Mouse (Mus musculus): ENCODE data around the gene Cadm2. TPM values are rescaled to one million over a fixed set of nuclear protein-coding genes. Genes with fewer than 3 reads are reported as not detected.

The Cadm2 gene
- polyA plus RNA-seq, 1 experiment from 2014 or later, result 4.1 TPM

GRCm38 (mm10) chr16:66851047-66851446 is 769.7 kb downstream of the Cadm2 start:
- Histone ChIP-seq H3K9me3 (no peaks in the 10 kb centered on the region), H3K4me1 (replicated peaks) (no peaks in the 10 kb centered on the region), H3K27ac (no peak overlapping the region), H3K9ac (replicated peaks) (no peak overlapping the region), H3K4me3 (replicated peaks) (no peak overlapping the region), H3K27me3 (no peaks in the 10 kb centered on the region), H3K36me3 (no peaks in the 10 kb centered on the region), H3K4me2 (no peak overlapping the region)
- WGBS, result 78% methylated on average over 3 of the region's 3 CpGs
- no peak for ATAC-seq (ENCODE audit: insufficient number of reproducible peaks, insufficient read depth, low FRiP score, low TSS enrichment, low read depth)

- no peak for ATAC-seq (ENCODE audit: insufficient number of reproducible peaks, insufficient read depth, low FRiP score, low TSS enrichment, low read depth)
Measured at GRCm38 (mm10) chr16:66824866-66825265, 795.8 kb downstream of the Cadm2 start.

GRCm38 (mm10) chr16:66811495-66811894 is 809.2 kb downstream of the Cadm2 start:
- H3K27me3 ChIP-seq, result no peaks in the 10 kb centered on the region
- H3K4me3 ChIP-seq (replicated peaks), result no peak overlapping the region
- H3K27ac ChIP-seq, result no peak overlapping the region
- no peaks in the 10 kb centered on the region for H3K36me3 ChIP-seq
- H3K9ac ChIP-seq (replicated peaks), result no peak overlapping the region
- no peaks in the 10 kb centered on the region for H3K9me3 ChIP-seq
- H3K4me2 ChIP-seq, result no peak overlapping the region
- H3K4me1 ChIP-seq (replicated peaks), result no peaks in the 10 kb centered on the region
- no peak for ATAC-seq (ENCODE audit: insufficient number of reproducible peaks, insufficient read depth, low FRiP score, low TSS enrichment, low read depth)

More at GRCm38 (mm10) chr16:66824866-66825265, 795.8 kb downstream of the Cadm2 start:
- Histone ChIP-seq H3K4me3 (replicated peaks) (no peak overlapping the region), H3K4me1 (replicated peaks) (no peaks in the 10 kb centered on the region), H3K4me2 (no peak overlapping the region), H3K27ac (no peak overlapping the region), H3K27me3 (no peaks in the 10 kb centered on the region), H3K36me3 (no peaks in the 10 kb centered on the region), H3K9ac (replicated peaks) (no peak overlapping the region), H3K9me3 (no peaks in the 10 kb centered on the region)
- 86% methylated on average over 3 of the region's 3 CpGs for WGBS

GRCm38 (mm10) chr16:66798204-66798603 is 822.5 kb downstream of the Cadm2 start:
- no peak overlapping the region for H3K9ac ChIP-seq (replicated peaks)
- 82% methylated on average over 3 of the region's 3 CpGs for WGBS
- no peak for ATAC-seq (ENCODE audit: insufficient number of reproducible peaks, insufficient read depth, low FRiP score, low TSS enrichment, low read depth)

DNA sequence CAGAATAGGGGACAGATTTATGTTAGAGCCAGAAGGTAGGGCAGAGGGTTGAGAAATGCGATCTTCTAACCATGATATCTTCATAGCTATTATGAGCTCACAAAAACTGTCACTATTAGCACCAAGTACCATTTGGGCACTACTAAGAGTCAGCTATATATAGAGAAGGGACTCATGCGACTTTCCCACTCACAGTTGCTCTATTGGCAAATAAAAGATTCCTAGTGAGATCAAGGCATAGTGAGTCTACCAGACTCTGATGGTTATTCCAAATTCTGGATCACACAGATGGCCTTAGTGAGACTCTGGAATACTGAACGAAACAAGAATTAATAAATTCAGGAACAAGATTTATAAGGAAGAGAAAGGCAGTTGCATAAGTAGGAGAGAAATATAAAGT is 827.6 kb downstream of the Cadm2 start:
- Histone ChIP-seq H3K4me2 (no peak overlapping the region), H3K4me1 (replicated peaks) (no peaks in the 10 kb centered on the region), H3K9ac (replicated peaks) (no peak overlapping the region), H3K4me3 (replicated peaks) (no peak overlapping the region), H3K36me3 (no peaks in the 10 kb centered on the region), H3K27ac (no peak overlapping the region), H3K9me3 (no peaks in the 10 kb centered on the region), H3K27me3 (no peaks in the 10 kb centered on the region)
- no peak for ATAC-seq (ENCODE audit: insufficient number of reproducible peaks, insufficient read depth, low FRiP score, low TSS enrichment, low read depth)
- WGBS, result 79% methylated on average over 3 of the region's 3 CpGs

More at GRCm38 (mm10) chr16:66798204-66798603, 822.5 kb downstream of the Cadm2 start:
- Histone ChIP-seq H3K4me2 (no peak overlapping the region), H3K27me3 (no peaks in the 10 kb centered on the region), H3K36me3 (no peaks in the 10 kb centered on the region), H3K9me3 (no peaks in the 10 kb centered on the region), H3K27ac (no peak overlapping the region), H3K4me1 (replicated peaks) (no peaks in the 10 kb centered on the region), H3K4me3 (replicated peaks) (no peak overlapping the region)

DNA sequence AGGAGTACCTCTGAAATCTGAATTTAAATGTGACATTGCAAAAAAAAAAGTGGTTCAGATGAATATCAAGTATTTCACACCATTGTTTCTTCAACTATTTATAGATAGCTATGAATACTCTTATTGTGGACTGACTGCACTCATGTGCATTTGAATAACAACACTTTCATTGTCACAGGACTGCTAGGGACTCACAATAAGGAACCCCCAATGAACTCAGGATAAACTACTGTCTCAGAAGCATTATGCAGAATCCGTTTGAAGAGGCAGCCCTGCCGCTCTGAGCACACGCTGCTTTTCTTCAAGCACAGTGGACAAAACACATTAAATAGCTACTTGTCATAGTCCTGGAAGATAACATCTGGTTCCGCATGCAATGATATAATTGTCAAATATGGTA is 848.8 kb downstream of the Cadm2 start:
- no peak overlapping the region for H3K9ac ChIP-seq (replicated peaks)
- H3K27ac ChIP-seq, result no peak overlapping the region
- ATAC-seq (ENCODE audit: insufficient number of reproducible peaks, insufficient read depth, low FRiP score, low TSS enrichment, low read depth), result no peak
- H3K4me2 ChIP-seq, result no peak overlapping the region
- WGBS, result 70% methylated on average over 4 of the region's 4 CpGs
- H3K9me3 ChIP-seq, result no peaks in the 10 kb centered on the region
- H3K27me3 ChIP-seq, result no peaks in the 10 kb centered on the region
- no peaks in the 10 kb centered on the region for H3K36me3 ChIP-seq
- no peak overlapping the region for H3K4me3 ChIP-seq (replicated peaks)
- no peaks in the 10 kb centered on the region for H3K4me1 ChIP-seq (replicated peaks)

GRCm38 (mm10) chr16:66769545-66769944 is 851.2 kb downstream of the Cadm2 start:
- no peak overlapping the region for H3K4me2 ChIP-seq
- H3K27me3 ChIP-seq, result no peaks in the 10 kb centered on the region
- no peak overlapping the region for H3K4me3 ChIP-seq (replicated peaks)
- ATAC-seq (ENCODE audit: insufficient number of reproducible peaks, insufficient read depth, low FRiP score, low TSS enrichment, low read depth), result no peak
- no peaks in the 10 kb centered on the region for H3K36me3 ChIP-seq
- no peaks in the 10 kb centered on the region for H3K4me1 ChIP-seq (replicated peaks)
- H3K9ac ChIP-seq (replicated peaks), result no peak overlapping the region
- H3K9me3 ChIP-seq, result no peaks in the 10 kb centered on the region
- no peak overlapping the region for H3K27ac ChIP-seq
- 94% methylated on average over 4 of the region's 4 CpGs for whole genome bisulfite sequencing

- H3K27ac ChIP-seq, result no peak overlapping the region
- H3K9ac ChIP-seq (replicated peaks), result no peak overlapping the region
- no peaks in the 10 kb centered on the region for H3K4me1 ChIP-seq (replicated peaks)
- WGBS, result 85% methylated on average over 4 of the region's 4 CpGs
- no peaks in the 10 kb centered on the region for H3K27me3 ChIP-seq
- no peaks in the 10 kb centered on the region for H3K9me3 ChIP-seq
- no peak for ATAC-seq (ENCODE audit: insufficient number of reproducible peaks, insufficient read depth, low FRiP score, low TSS enrichment, low read depth)
- no peaks in the 10 kb centered on the region for H3K36me3 ChIP-seq
- no peak overlapping the region for H3K4me3 ChIP-seq (replicated peaks)
- no peak overlapping the region for H3K4me2 ChIP-seq
Measured at GRCm38 (mm10) chr16:66768684-66769389, 851.9 kb downstream of the Cadm2 start.

DNA sequence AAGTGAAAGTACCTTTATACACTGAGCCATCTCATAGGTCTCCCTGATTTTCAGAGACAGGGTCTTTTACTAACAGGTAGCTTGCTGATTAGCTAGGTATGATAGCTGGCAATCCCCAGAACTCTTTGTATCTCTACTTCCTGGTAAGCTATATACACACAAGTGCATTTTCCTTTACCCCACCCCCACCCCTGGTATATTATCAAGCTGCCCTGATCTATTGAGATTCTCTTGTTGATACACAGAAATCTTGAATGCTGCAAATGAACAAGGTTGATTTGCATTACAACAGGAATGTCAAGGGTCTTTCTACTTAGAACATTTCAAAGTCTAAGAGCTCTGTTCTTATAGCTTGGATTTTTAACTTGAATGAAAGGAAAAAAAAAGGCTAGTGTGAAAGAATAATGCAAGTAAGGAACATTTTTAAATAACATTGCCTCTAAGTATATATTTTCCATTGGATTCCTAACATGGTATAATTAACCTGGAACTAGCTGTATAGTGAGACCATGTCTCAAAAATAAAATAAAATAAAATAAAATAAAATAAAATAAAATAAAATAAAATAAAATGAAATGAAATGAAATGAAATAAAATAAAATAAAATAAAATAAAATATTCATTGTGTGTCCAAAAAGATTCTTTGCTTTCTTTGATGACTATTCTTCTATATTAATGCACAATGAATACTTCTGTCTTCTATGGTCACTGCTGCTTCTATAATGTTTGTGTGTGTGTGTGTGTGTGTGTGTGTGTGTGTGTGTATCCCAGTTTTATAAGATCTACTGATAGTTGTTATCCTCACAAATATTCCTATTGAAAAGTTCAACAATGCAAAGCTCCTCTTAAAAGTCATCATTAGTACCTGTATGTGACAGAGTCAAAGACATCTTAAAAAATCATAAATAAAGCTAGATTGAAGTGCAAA is 858.9 kb downstream of the Cadm2 start:
- Histone ChIP-seq H3K9me3 (no peaks in the 10 kb centered on the region), H3K27me3 (no peaks in the 10 kb centered on the region), H3K9ac (replicated peaks) (no peak overlapping the region), H3K27ac (no peak overlapping the region), H3K4me1 (replicated peaks) (no peaks in the 10 kb centered on the region), H3K36me3 (no peaks in the 10 kb centered on the region), H3K4me2 (no peak overlapping the region), H3K4me3 (replicated peaks) (no peak overlapping the region)
- ATAC-seq (ENCODE audit: insufficient number of reproducible peaks, insufficient read depth, low FRiP score, low TSS enrichment, low read depth), result no peak

DNA sequence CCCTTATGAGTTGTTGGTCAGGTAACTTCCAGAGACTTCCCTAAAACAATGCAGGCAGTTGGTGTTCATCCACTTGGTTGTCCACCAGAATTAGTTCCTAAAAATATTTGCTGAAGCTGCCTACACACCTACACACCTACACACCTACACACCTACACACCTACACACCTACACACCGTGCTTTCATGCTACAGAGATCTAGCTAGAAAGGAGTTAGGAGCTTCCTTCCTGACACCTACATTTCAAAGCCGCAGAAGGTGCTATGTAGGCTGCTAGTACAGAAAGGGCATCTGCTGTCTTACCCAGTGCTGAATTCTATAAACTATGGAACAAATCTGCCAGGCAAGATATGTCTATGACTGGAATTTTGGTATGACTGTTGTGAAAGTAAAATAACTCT is 872.2 kb downstream of the Cadm2 start:
- no peaks in the 10 kb centered on the region for H3K4me1 ChIP-seq (replicated peaks)
- H3K27ac ChIP-seq, result no peak overlapping the region
- WGBS, result 86% methylated on average over 2 of the region's 2 CpGs
- ATAC-seq (ENCODE audit: insufficient number of reproducible peaks, insufficient read depth, low FRiP score, low TSS enrichment, low read depth), result no peak
- H3K4me2 ChIP-seq, result no peak overlapping the region
- H3K9me3 ChIP-seq, result no peaks in the 10 kb centered on the region
- no peaks in the 10 kb centered on the region for H3K36me3 ChIP-seq
- H3K27me3 ChIP-seq, result no peaks in the 10 kb centered on the region
- no peak overlapping the region for H3K9ac ChIP-seq (replicated peaks)
- H3K4me3 ChIP-seq (replicated peaks), result no peak overlapping the region

GRCm38 (mm10) chr16:66731212-66731611 is 889.5 kb downstream of the Cadm2 start:
- 73% methylated on average over 3 of the region's 3 CpGs for WGBS

More at GRCm38 (mm10) chr16:66731212-66731611, 889.5 kb downstream of the Cadm2 start:
- no peaks in the 10 kb centered on the region for H3K27me3 ChIP-seq
- no peaks in the 10 kb centered on the region for H3K36me3 ChIP-seq
- H3K9me3 ChIP-seq, result no peaks in the 10 kb centered on the region
- no peaks in the 10 kb centered on the region for H3K4me1 ChIP-seq (replicated peaks)
- H3K4me2 ChIP-seq, result no peak overlapping the region
- no peak for ATAC-seq (ENCODE audit: insufficient number of reproducible peaks, insufficient read depth, low FRiP score, low TSS enrichment, low read depth)
- no peak overlapping the region for H3K4me3 ChIP-seq (replicated peaks)
- H3K9ac ChIP-seq (replicated peaks), result no peak overlapping the region
- H3K27ac ChIP-seq, result no peak overlapping the region

Data from limb, embryonic 12.5 days (tissue).